Mouse (Mus musculus): ENCODE measurements around the gene Arl5c.

GRCm38 (mm10) chr11:97986738-97987465 is 9.1 kb downstream of the Arl5c start:
- TF ChIP-seq POLR2A (IDR thresholded peaks at IDR 0.05; ENCODE audit: insufficient read length, low read depth): no peak
- no peak for TF ChIP-seq MYOD1 (IDR thresholded peaks at IDR 0.05; ENCODE audit: control insufficient read depth in 1 of 3, insufficient read length in 2 of 3, low read depth in 2 of 3)
- TF ChIP-seq MAX (IDR thresholded peaks at IDR 0.05; ENCODE audit: low read depth): no peak
- TF ChIP-seq REST (IDR thresholded peaks at IDR 0.05; ENCODE audit: insufficient read depth, insufficient read length): no peak
- no peak for TF ChIP-seq E2F4 (IDR thresholded peaks at IDR 0.05; ENCODE audit: insufficient read depth)
- no peak for TF ChIP-seq USF1 (IDR thresholded peaks at IDR 0.05; ENCODE audit: low read depth)
- TF ChIP-seq MYOG (IDR thresholded peaks at IDR 0.05; ENCODE audit: control insufficient read depth in 1 of 3, insufficient read depth in 1 of 3, insufficient read length in 2 of 3, low read depth in 2 of 3): no peak
- no peak for TF ChIP-seq TCF12 (IDR thresholded peaks at IDR 0.05; ENCODE audit: insufficient read depth, poor library complexity, severe bottlenecking)
- no peak for TF ChIP-seq CEBPB (IDR thresholded peaks at IDR 0.05; ENCODE audit: insufficient read depth, poor library complexity, severe bottlenecking)
- no peak for TF ChIP-seq TCF3 (IDR thresholded peaks at IDR 0.05; ENCODE audit: insufficient read length, low read depth)
- no peak for TF ChIP-seq POLR2AphosphoS2 (IDR thresholded peaks at IDR 0.05; ENCODE audit: insufficient read length, low read depth)

Data from myocyte (in vitro differentiated cells).